ENCODE assay signal across 7 mouse cellular contexts in the genomic region with DNA sequence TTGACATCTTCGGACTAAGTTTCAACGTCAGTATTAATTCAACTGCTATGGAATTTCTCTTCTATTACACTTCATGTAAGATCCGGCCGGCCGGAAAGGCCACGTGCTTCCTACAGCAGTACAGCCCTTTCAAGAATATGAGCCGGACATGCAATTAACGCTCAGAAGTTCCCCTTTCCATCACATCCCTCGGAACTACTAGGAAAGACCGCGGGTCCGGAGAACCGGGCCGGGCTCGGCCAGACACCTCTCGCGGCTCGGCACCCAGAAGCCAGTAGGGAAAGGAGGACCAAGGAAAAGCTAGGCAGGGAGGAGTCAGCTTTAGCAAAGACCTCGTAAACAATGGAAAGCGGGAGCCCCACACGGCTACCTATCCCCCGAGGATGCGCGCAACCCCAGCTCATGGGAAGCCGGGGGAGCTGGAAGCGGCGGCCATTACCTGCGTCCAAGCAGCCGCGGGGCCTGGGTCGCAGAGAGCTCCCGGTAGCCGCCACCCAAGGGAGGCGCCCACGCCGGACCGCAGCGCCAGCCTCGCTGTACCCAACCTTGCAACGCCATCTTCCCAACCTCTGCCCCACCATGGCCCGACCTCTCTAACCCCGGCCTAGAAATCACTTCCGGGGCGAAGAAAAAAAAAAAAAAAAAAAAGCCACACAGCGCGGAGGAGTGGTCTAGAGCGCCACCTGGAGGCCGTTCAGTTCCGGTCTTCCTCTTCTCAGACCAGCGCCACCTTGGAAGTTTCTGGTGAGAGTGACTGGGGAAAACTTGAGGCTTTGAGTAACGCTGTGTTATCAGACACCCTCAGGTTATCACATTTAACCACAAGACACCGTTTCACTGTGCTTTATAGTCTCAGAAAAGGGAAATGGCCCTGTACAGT. TPM values are rescaled to one million over a fixed set of nuclear protein-coding genes. Genes with fewer than 3 reads are reported as not detected.
DNase-seq lines count a peak whose midpoint lies in the region; ATAC-seq and TF ChIP-seq lines count a peak whose summit lies in the region.

Parl (minus strand) TSS at position 618 of the 880 bp plus-strand sequence.

- peak within 1 kb of the TSS; percentile 87 for H3K4me3 ChIP-seq in intestine, embryonic 16.5 days (ENCODE audit: low read length)
- H3K4me3 ChIP-seq in midbrain, embryonic 12.5 days: peak within 1 kb of the TSS; percentile 86
- H3K4me3 ChIP-seq in small intestine, adult 2 months (ENCODE audit: low read depth, low read length): peak within 1 kb of the TSS; percentile 77

- peak; percentile 94 for TF ChIP-seq CTCF in small intestine, adult 2 months (IDR thresholded peaks at IDR 0.05; ENCODE audit: extremely low read depth, insufficient read length, insufficient replicate concordance, low read depth, low read length)

- peak; percentile 94 for ATAC-seq in intestine, embryonic 16.5 days
- ATAC-seq in midbrain, embryonic 12.5 days (ENCODE audit: low FRiP score, low read depth): peak; percentile 87

- H3K27me3 ChIP-seq in intestine, embryonic 16.5 days (replicated peaks; ENCODE audit: control insufficient read depth, insufficient read depth, low read length): no peaks in the 10 kb centered on the region
- H3K27me3 ChIP-seq in midbrain, embryonic 12.5 days: no peaks in the 10 kb centered on the region
- no peaks in the 10 kb centered on the region for H3K27me3 ChIP-seq in small intestine, adult 2 months (ENCODE audit: control insufficient read depth, insufficient read depth, low read length)

- DNase-seq in adrenal gland, adult 8-10 months: peak; percentile 57
- DNase-seq in embryo, embryonic 9.5 days (ENCODE audit: extremely low spot score): peak; percentile 86
- peak; percentile 57 to 85 for DNase-seq in gastrocnemius, postnatal 4 days (ENCODE audit: low spot score in 2 of 2)
- peak; percentile 89 for DNase-seq in left cerebral cortex, postnatal 4 days

- peak; percentile 51; the same call in 1 of the 2 replicates for TF ChIP-seq POLR2A in small intestine, adult 2 months (IDR thresholded peaks at IDR 0.05; ENCODE audit: low read depth, low read length)

- intact Hi-C loops in left cerebral cortex, postnatal 4 days (cut with DNase I): loop anchor here (5.0 to 10.0 kb wide), 2 partner anchors 90 to 577 kb away; no protein-coding TSS in a partner anchor

- H3K27ac ChIP-seq in intestine, embryonic 16.5 days (ENCODE audit: low read length): peak within 1 kb of the TSS; percentile 70
- H3K27ac ChIP-seq in midbrain, embryonic 12.5 days (replicated peaks): peak within 1 kb of the TSS; percentile 31; the same call in 1 of the 2 replicates
- H3K27ac ChIP-seq in small intestine, adult 2 months (ENCODE audit: insufficient read depth, low read depth, low read length): peak within 1 kb of the TSS; percentile 58

- peaks cover 10% of the 10 kb centered on the region; the same call in 1 of the 2 replicates for H3K4me1 ChIP-seq in intestine, embryonic 16.5 days (ENCODE audit: control insufficient read depth, insufficient read depth, low read length)
- H3K4me1 ChIP-seq in midbrain, embryonic 12.5 days: peaks cover 17% of the 10 kb centered on the region
- peaks cover 5% of the 10 kb centered on the region; the same call in 1 of the 2 replicates for H3K4me1 ChIP-seq in small intestine, adult 2 months (ENCODE audit: control insufficient read depth, insufficient read depth, insufficient read length, low read length)

- under 1% methylated on average over 52 of the region's 52 CpGs for WGBS in intestine, embryonic 16.5 days
- WGBS in midbrain, embryonic 12.5 days: under 1% methylated on average over 52 of the region's 52 CpGs
- whole genome bisulfite sequencing in small intestine, adult 2 months: under 1% methylated on average over 52 of the region's 52 CpGs

- peak within 1 kb of the TSS; percentile 86 for H3K9ac ChIP-seq in intestine, embryonic 16.5 days (ENCODE audit: low read depth, low read length)
- H3K9ac ChIP-seq in midbrain, embryonic 12.5 days (replicated peaks): peak within 1 kb of the TSS; percentile 80

- H3K9me3 ChIP-seq in intestine, embryonic 16.5 days (ENCODE audit: control insufficient read depth, low read length): no peaks in the 10 kb centered on the region
- no peaks in the 10 kb centered on the region for H3K9me3 ChIP-seq in midbrain, embryonic 12.5 days

- peak within 1 kb of the TSS; percentile 77 for H3K4me2 ChIP-seq in intestine, embryonic 16.5 days (ENCODE audit: low read depth, low read length)
- peak within 1 kb of the TSS; percentile 80 for H3K4me2 ChIP-seq in midbrain, embryonic 12.5 days (replicated peaks)

- H3K36me3 ChIP-seq in intestine, embryonic 16.5 days (ENCODE audit: control insufficient read depth, insufficient read depth, low read length): no peaks in the 10 kb centered on the region
- peaks cover 13% of the 10 kb centered on the region for H3K36me3 ChIP-seq in midbrain, embryonic 12.5 days
- peaks cover 5% of the 10 kb centered on the region for H3K36me3 ChIP-seq in small intestine, adult 2 months (ENCODE audit: control insufficient read depth, insufficient read depth, low read length)

RNA-seq across cellular contexts. Expression of gene Parl, which starts in this region (rescaled TPM):
- 100 to 1,000 TPM; 115 to 145 (median 120) TPM for total RNA-seq in adrenal gland, adult 8-10 months (2022)
- total RNA-seq in gastrocnemius, postnatal 4 days (2021): 10 to 100 TPM; 75.2 to 85.9 TPM
- 86.4 and 91.6 TPM in 2 replicates for polyA plus RNA-seq in intestine, embryonic 16.5 days (2015; fragmentation: Nextera tagmentation; extraction: Ambion mirVana)
- total RNA-seq in left cerebral cortex, postnatal 4 days (2021): 10 to 100 TPM; 68.6 to 69.6 TPM
- 95.0 and 95.2 TPM in 2 replicates for polyA plus RNA-seq in midbrain, embryonic 12.5 days (2016; fragmentation: Nextera tagmentation; extraction: Ambion mirVana)
- polyA plus RNA-seq in small intestine, adult 2 months (2012; rRNA removed): 13.4 and 21.8 TPM in 2 replicates

Comparison
In these comparisons a context has a peak if more than half of its experiments do, and no peak if none do; other contexts are left out.
1. Peak in every context shown above with its lines: DNase-seq, ATAC-seq, H3K4me3 ChIP-seq and H3K27ac ChIP-seq.